Mouse (Mus musculus) urinary bladder, adult 18-20 months (tissue): ENCODE measurements around the gene Cxcr5.

Experiments used
- DNase-seq, 2 experiments: peaks; one replicate each; pipeline ENCODE4 v3.0.0; 2022; ENCODE audit warnings: low spot score in 2 of 2, mixed read lengths in 2 of 2

Cxcr5 gene

DNA sequence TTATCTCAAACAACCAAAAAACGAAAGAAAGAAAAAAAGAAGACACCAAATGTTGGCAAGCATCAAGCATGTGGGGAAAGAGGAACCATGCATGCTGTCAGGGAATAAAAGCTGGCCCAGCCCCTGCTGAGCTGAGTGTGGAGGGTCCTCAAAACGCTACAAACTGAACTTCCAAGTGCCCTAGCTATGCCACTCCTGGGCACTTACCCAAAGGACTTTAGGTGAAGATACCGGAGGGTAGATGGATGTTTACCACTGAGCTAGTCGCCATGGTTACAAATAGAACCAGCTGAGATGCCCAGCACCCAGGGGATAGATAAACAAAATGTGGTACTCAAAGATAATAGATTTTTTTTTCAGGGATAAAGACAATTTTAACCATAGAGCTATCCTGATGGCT lies at the start of gene Cxcr5:
Cxcr5 (minus strand) TSS at position 281 of the 400 bp plus-strand sequence.
- no peak for DNase-seq

DNA sequence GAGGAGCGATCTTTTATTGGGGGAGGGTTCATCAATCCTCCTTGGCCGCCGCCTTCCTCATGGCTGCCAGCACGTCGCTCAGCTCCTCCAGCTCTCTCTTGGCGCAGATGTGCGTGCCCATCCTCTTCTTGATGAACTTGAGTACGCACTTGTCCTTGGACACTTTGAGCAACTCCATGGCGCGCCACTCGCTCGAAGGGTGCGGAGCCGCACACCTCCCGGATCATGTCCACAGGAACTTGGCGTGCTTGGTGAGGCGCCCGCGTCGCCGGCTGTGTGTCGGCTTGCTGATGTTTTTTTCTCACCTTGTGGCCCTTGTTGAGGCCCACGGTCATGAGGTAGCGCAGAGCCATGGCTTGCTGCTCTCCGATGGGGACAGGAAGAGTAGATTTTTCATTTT lies 48.7 kb upstream of the Cxcr5 start:
- no peak for DNase-seq

DNA sequence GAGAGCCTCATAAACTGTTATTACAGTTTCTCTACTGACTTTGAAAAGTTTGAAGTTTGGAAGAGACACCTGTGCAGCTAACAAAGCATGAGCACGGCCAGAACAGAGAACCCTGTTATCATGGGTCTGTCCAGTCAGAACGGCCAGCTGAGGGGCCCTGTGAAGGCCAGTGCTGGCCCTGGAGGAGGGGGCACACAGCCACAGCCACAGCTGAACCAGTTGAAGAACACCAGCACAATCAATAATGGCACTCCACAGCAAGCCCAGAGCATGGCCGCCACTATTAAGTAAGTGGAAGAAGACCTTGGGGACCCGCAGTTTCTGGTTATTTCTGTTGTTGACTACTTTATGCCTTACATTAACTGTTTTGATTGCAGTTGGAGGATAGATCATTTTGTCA lies 45.6 kb upstream of the Cxcr5 start:
- DNase-seq = no peak

DNA sequence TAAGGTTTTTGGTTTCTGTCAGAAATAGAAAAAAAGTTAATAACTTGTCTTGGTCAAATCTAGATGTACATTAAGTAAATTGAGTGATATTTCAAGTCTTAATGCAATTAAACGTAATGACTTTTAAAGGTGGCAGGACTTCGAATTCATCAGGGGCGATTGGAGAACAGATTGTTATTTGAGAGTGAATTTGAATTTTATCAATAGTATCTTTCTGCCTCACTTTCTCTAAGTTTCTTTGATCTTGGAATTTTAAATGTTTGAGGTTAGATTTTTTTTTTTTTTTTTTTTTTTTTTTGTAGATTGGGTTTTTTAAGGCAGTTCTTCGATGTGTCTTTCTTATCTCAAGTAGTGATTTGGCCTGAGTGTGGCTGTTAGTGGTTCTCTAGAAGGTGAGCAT lies 45.0 kb upstream of the Cxcr5 start:
- no peak for DNase-seq

DNA sequence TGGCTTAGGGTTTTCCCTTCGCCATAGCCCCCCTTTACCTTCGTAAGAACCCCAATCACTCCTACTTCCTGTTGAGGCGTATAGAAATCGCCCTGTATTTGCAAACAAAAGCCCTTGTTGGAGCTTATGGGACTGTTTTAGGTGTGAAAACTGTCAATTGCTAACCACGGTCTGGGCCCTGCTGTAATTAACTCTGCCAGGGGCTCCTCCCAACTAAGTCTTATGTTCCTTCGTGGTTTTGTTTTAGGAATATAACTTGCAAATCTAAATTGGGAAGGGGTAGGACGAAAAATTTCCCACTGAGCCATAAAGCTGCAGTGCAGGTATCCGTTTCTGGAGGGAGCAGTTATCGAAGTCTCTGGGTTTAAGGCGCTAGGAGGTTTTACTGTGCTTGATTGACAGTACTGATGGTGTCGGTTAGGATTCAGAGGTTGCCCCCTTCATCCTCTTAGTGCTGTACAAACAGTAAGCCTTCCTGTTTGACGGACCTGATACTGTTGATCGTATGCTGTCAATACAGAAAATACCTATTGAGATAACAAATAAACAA lies 44.0 kb upstream of the Cxcr5 start:
- DNase-seq = no peak

DNA sequence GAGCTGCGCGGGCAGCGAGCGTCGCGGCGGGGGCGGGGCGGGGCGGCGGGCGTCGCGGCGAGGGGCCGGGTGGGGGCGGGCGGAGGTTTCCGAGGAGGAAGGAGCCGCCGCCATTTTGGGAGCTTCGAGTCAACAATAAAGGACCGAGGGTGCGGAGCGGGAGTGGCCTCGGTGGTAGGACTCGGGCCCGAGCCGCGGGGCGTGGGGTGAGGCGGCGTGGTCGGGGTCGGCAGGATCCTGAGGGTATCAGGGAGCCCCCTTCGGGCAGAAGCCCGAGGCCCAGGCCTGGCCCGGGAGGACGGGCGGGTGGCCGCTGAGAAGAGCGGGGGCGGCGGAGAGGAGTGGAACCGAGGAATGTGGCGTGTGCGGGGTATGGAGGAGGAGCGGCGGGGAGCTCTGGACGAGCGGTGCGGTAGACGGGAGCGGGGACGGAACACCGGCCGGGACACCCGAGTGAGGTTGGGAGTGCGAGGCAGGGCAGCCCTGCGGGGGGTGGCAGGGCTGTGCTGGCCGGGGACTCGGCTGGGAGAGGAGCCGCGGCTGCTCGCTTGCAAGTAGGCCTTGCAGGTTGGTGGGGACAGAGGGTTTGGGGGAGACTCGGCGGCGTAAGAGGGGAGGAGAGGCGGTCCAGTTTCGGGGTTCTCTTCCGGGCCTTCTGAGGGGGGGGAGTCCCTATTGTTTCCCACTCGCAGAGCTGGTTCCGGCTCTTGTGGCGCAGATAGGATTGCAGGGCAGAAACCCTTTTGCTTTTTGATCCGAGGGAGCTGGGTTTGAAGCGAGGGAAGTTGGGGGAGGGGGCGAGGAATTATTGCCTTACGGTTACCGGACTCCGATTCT lies 43.3 kb upstream of the Cxcr5 start, which contains the start of gene Ddx6:
Ddx6 (plus strand) TSS at position 114 of the 837 bp plus-strand sequence.
- DNase-seq = peak; percentile 56 to 73

DNA sequence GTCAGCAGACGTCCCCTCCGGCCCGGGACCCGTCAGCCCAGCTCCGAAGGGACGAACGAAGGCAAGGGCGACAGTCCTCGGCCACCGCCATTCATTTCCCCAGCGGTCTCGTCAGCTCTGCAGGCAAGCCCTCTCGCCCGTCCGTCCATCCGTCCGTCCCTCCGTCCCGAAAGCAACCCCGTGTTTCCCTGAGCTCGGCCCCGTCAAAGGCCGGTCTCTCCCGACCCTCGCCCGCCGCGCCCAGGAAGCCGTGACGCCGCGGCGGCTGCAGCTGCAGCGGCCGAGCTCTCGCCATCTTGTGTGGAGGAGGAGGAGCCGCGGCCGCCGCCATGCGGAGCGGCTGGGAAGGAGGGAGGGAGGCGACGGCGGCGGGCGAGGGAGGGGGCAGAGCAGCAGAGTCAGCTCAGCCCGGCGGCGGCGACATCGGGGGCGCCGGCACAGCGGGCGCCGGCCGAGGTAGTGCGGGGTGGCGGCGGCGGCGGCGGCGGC lies 42.7 kb upstream of the Cxcr5 start:
- DNase-seq = peak; percentile 72 to 79

DNA sequence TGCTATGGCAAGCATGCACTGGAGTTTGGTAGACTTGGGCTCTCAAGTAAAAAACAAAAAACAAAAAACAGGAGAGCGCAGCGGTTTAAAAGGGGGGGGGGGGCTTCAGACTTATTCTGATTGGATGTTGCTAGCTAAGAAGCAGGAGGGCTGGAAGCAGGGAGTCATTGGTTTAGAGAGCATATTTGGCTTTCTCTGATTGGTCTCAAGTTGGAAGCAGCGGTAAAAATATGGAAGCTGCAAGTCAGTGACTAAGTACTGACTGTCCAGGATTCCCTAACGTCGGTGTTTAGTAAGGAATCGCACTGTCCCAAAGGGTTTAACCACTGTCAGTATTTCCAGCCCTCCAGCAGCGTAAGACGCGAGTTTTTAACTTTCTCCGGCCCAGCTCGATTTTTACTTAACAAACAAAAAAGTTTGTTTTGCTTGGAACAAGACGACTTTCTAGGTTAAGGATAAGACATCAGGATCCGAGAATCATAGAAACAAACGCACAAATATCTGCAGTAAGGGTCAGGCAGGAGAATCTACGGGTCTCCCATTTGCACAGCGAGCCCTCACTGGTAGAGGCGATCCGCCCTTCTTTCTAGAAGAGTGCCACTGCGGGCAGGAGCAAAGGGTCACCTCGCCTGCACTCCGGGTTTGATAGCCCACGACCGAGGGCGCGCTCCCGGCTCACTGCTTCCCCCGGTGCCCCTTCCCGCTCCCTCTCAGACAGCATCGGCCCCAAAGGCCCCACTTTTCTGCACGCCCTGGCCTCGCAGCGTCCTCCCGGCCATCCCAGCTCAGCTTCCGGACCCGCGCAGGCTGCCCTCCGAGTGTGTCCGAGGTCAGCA lies 42.0 kb upstream of the Cxcr5 start:
- no peak for DNase-seq

DNA sequence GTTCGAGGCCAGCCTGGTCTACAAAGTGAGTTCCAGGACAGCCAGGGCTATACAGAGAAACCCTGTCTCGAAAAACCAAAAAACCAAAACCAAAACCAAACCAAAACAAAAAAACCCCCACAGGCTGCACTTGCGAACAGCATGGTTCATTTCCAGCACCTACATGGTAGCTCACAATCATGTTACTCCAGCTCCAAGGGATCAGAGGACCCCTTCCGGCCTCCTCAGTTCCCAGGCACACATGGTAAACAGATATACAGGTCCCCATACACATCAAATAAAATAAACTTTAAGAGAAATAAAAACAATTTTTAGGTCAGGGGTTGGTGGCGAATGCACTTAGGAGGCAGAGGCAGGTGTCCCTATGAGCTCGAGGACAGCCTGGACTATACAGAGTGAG lies 41.1 kb upstream of the Cxcr5 start:
- DNase-seq = no peak

DNA sequence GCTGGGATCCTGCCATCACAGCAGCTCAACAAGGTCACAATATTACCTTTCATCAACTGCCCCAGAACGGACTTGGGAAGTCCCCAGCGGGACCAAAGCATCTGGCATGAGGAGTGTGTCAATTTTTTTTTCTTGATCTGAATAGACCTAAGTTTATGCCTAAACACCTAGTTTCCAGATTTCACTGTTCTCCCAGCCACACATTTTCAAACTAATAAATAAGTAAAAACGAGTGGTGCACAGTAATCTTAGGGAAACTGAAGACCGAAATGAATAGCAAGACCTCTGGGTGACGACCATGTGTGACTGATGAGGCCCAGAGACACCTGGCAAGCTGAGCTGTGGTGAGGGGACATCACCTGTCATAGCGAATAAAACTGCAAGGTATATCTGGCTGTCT lies 39.1 kb upstream of the Cxcr5 start:
- no peak for DNase-seq

DNA sequence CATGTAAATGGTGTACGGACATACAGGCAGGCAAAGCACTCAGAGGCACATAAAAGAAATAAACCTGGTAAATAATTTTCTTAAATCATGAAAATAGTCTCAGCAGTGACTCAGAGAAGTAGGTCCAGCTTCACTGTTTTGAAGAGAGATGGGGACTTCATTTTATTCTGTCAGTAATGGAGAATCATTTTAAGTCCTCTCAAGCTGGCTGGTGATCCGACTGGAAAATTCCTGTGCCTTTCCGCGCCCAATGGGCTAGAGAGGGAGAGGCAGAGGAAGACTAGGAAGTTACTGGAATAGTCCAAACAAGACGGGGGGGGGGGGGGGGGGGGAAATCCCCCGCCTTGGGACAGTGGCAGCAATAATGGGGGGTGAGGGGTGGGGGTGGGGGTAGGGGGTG lies 37.9 kb upstream of the Cxcr5 start:
- DNase-seq = no peak

DNA sequence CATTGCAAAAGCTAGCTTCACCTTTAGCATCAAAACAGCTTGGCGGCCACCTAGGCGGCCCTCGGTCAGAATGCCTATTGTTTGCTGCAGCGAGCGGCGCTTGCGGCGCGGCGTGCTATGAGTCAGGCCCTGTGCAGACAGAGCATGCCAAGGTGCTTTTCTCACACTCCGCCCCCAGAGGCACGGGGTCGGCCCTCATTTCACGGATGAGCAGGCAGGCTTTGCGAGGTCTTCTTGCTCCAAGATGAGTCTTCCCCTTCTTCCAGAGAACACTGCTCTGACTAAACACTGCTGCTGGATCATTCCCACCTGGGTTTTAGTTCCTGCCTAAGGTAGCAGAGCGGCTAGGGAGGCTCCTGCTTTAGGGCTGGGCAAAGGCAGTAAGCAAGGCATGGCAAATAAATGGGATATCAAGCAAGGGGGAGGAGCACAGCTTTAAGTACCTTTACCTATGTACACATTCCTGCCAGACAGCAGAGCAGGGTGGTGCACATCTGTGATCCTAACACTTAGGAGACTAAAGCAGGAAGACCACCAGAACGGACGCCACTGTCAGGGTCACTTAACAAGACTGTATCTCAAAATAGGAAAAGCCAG lies 37.3 kb upstream of the Cxcr5 start:
- DNase-seq = no peak

DNA sequence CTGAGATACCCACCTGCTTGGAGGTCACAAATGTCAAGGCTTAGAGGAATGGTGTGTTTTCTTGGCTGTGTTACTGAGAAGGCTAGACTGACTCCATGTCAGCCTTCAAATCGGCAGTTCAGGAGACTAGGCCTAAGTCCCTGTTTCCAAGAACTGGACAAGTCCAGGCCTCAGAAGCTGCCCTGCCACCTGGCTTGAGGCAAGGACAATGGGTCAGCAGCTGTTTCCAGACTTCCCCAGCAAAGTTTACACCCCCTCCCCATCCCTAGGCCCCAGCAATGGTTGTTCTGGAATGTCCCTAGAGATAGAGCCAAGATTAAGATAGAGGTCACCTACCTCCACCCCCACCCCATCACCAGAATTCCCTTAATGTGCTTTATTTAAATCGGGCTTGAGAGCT lies 36.1 kb upstream of the Cxcr5 start:
- DNase-seq = no peak

DNA sequence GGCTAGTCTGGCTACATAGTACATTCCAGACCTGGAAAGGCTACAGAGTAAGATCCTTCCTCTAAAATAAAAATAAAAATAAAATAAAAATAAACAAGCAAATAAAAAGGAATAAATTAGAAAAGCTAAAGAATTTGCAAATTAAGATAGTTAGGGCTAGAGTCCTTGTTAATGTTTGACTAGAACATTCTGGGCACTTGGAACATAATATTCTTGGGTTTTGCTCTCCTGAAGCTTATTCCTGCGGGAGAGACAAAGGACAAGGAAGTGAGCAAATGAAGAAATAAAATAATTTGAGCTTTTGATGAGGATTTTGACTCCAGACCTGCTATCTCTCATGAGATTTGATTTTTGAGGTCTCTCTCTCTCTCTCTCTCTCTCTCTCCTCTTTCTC lies 33.9 kb upstream of the Cxcr5 start:
- no peak for DNase-seq

DNA sequence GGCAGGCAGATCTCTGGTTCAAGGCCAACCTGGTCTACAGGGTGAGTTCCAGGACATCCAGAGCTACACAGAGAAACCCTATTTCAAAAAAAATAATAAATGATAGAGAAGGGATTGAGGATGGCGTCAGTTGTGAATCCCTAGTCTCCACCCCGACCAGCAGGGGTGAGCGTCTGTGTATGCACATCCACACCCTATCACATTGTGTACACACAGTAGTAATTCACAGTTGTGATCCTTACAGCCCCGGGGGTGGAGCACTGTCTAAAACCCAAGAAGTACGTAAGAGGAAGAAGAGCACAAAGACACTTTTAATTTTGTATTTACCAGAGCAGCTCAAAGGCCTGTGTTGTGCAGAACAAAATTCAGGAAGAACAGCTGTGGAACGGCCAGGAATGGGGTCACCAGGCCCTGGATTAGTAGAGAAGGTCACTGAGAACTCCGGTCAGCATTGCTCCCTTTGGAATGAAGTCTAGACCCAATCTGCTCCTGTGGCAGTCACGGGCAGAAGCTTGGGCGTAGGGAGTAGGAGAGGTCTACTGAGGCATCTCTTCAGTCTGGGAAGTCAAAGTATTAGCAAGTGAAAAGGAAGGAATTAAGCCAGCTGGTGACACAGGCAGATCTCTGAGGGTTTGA lies 33.3 kb upstream of the Cxcr5 start:
- DNase-seq = no peak

DNA sequence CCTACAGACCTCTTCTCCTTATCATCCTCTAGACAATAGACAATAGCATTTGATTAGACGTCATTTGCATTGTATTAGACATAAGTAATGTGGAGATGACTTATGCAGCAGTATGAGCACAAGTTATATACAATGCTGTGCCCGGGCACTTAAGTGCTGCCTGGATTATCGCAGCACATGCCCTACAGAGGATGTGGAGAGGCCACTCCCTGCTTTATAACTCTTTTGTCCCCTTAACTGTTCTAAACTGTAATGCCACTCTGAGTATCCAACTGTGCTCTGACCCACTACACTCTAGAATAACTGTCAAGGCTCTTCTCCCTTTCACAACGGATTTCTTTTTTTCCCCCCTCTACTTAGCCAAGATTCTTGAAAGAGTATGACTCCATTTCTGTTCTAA lies 32.2 kb upstream of the Cxcr5 start:
- DNase-seq = no peak

DNA sequence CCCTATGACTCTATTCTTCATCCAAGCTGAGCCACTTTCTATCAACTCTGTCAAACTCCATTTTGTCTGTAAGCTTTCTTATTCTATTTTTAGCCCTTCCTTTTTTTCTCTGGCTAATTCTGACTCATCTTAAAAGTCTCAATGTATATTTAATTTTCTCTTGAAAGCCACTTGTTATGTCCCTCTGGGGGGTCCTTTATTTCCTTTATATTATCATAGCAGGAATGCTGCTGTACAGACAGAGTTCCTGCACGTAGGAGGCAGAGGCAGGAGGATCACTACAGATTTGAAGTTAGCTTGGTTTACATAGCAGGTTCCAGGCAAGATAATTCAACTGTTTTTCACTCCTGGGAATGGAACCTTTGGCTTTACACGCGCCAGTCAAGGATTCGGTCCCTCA lies 31.5 kb upstream of the Cxcr5 start:
- no peak for DNase-seq

DNA sequence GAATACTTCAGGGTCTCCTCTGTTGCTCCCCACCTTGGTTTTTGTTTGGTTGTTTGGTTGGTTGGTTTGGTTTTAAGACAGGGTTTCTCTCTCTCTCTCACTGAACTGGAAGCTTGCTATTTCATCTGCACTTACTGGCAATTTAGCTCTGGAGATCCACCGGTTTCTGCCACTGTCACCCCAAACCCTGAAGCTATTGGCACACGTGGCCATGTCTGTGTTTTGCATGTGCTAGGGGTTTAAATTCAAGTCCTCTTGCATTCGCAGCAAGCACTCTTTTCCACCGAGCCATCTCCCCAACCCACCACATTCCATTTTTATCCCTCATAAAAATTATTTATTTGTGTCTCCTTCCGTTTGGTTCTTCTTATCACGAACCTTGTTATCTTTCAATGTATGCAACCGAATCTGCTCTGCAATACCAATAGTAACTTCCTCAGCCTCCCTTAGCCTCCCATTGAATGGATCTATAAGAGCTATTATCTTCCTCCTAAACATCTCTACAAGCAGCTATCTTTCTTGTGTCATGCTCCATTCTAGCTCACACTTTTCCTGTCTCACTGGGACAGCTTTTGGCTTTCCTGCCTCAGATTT lies 30.0 kb upstream of the Cxcr5 start:
- no peak for DNase-seq

DNA sequence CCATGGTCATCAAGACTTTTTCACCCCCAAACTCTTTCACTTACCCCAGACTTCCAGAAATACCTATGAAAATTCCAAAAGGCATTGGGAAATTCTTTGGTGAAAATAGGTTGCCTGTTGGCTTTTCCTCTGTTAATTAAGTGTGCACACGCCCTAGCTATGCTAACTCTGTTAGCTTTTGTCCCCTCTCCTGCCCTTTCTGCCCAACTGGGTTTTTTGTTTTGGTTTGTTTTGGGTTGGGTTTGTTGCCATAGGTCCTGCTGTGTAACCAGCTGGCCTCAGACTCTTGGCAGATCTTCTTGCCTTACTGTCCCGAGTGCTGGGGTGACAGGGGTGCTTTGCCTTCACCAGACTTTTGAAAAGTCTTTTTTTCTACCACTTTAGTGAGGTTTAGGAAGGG lies 29.3 kb upstream of the Cxcr5 start:
- DNase-seq = no peak

DNA sequence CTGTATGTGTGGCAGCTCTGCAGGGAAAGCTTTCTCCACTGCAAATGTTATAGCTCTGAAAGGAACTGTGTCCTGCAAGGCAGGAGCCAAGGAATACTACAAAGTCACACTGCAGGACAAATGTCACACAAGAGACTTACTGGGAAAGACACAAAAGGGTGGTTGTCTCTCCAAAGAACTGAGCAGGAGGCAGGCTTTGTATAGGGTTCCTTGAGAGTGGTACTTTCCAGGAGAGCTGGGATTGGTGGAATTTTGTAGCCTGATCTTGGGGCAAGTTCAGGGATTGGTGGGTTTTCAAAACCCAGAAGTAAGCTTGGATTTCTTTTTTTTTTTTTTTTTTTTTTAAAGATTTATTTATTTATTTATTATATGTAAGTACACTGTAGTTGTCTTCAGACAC lies 27.4 kb upstream of the Cxcr5 start:
- no peak for DNase-seq

DNA sequence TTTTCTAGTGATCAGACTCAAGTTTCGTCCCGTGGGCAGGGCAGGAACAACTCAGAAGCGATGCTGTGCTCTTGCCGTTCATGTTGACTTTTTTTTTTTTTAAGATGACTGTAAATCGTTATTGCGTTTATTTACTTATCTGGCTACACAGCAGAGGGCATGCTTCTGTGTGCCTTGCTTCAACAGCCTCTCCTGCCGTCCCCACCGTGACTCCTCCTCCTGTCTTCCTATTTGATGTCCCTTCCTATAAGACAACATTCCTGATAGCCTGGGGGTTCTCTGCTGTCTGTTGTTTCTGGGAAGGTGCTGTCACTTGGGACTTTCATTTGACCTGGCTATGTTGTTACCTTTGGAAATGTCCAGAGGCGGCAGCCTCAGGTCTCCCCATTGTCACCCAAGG lies 26.9 kb upstream of the Cxcr5 start:
- DNase-seq = no peak
